Mouse (Mus musculus) heart, postnatal 0 days (tissue): ENCODE measurements around the gene Ube2s. TPM values are rescaled to one million over a fixed set of nuclear protein-coding genes. Genes with fewer than 3 reads are reported as not detected.

Experiments
- ATAC-seq: fragments of 200-750 bp; cut with Nextera tagmentation; 2 replicates; pipeline ENCODE4 v1.8.0; 2017; ENCODE audit warnings: low read depth, moderate number of reproducible peaks, moderate library complexity; ENCODE audit not compliant: insufficient read depth
- DNase-seq: peaks from one replicate; pipeline ENCODE4 v3.0.0-alpha.2; 2016; ENCODE audit warnings: low spot score
- H3K27ac ChIP-seq: fragments of 300-500 bp; sonication (generic); 2 replicates; pipeline ENCODE4 v1.5.1; 2014; ENCODE audit warnings: low read depth, mild to moderate bottlenecking
- H3K27me3 ChIP-seq: fragments of 300-500 bp; sonication (generic); 2 replicates; pipeline ENCODE4 v1.6.1; 2014; ENCODE audit warnings: low read length, mixed read lengths; ENCODE audit not compliant: control insufficient read depth, insufficient read depth
- H3K36me3 ChIP-seq: fragments of 300-500 bp; sonication (generic); replicated peaks from 2 replicates; pipeline ENCODE4 v1.6.1; 2014; ENCODE audit warnings: low read length, mixed read lengths; ENCODE audit not compliant: control insufficient read depth, insufficient read depth
- H3K4me1 ChIP-seq: fragments of 300-500 bp; sonication (generic); 2 replicates; pipeline ENCODE4 v1.6.1; 2014; ENCODE audit warnings: antibody characterized with exemption; ENCODE audit not compliant: control insufficient read depth, insufficient read depth
- H3K4me2 ChIP-seq: fragments of 300-500 bp; sonication (generic); 2 replicates; pipeline ENCODE4 v1.6.1; 2014; ENCODE audit warnings: low read depth, mild to moderate bottlenecking, low read length, moderate library complexity
- H3K4me3 ChIP-seq: fragments of 300-500 bp; sonication (generic); 2 replicates; pipeline ENCODE4 v1.5.1; 2014; ENCODE audit warnings: low read depth, low read length
- H3K9ac ChIP-seq: fragments of 300-500 bp; sonication (generic); replicated peaks from 2 replicates; pipeline ENCODE4 v1.6.1; 2014; ENCODE audit warnings: low read depth, low read length, mixed read lengths
- H3K9me3 ChIP-seq: fragments of 300-500 bp; sonication (generic); replicated peaks from 2 replicates; pipeline ENCODE4 v1.6.1; 2016; ENCODE audit warnings: low read length; ENCODE audit not compliant: control insufficient read depth
- CTCF ChIP-seq: IDR thresholded peaks from 2 replicates; pipeline ENCODE4 v1.5.1; 2016; ENCODE audit warnings: antibody characterized with exemption, control low read depth, low read depth
- EP300 ChIP-seq: IDR thresholded peaks from 2 replicates; pipeline ENCODE4 v1.6.1; 2016; ENCODE audit warnings: antibody characterized with exemption, low read depth
- WGBS: fragments of 180-500 bp; shearing (Covaris S2); extraction: QIAGEN DNeasy Blood & Tissue Kit; methylation state at CpG from one replicate; pipeline ENCODE4 v1.1.7; 2014; 5-methylcytosine and 5-hydroxymethylcytosine counted together
- polyA plus RNA-seq: library from polyadenylated mRNA; unstranded; fragments of >200 nt; fragmentation: Nextera tagmentation; extraction: Ambion mirVana; gene quantifications from 2 replicates; pipeline ENCODE4 v1.2.1, GENCODE M21; 2015
- total RNA-seq: library from RNA; depleted of rRNA; stranded (reverse); fragments of >200 nt; gene quantifications from 2 replicates; pipeline ENCODE4 v1.2.3, GENCODE M21; 2014; ENCODE audit warnings: low replicate concordance

The Ube2s gene
- total and polyA plus RNA-seq, 2 experiments from 2014 or later, result 174 to 440 TPM

DNA sequence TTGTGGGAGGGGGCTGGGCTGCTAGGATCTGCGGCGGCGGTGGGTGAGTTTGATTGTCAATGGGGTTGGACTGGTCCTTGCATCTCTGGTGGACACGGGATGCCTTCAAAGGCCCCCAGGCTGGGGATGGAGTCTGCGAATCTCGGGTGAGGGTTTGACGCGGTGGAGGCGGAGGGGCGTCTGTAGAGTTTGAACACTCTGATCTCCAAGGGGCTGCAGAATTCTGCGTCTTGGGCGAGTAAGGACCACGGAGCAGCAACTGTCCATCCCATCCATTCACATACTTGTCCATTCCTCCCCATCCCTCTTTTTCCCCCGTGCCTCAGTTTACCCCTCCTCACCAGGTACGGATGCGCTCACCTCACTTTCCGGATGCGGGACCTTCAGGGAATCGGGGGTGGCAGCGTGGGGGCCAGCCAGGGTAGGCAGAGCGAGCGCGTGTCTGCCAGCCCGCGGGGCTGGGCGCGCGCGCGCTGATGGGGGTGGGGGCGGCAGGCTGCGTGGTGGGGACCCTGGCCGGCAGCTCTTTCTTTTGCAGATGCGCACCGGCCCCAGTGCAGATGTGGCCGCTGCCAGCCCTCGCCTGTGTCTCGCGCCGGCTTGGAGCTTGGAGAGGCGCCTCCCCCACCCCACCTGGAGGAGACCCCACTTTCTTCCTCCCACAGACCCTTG, 32.0 kb upstream of the Ube2s start, which contains the start of gene Shisa7:
TSS of gene Shisa7 (minus strand) at position 452 of the 672 bp plus-strand sequence.
- no peak within 1 kb of the TSS for H3K9ac ChIP-seq
- peak within 1 kb of the TSS; percentile 34 for H3K4me3 ChIP-seq
- peaks cover 57% of the 10 kb centered on the region for H3K27me3 ChIP-seq
- peak within 1 kb of the TSS; percentile 46 for H3K4me2 ChIP-seq
- ATAC-seq (no peak), DNase-seq (no peak)
- H3K9me3 ChIP-seq, result no peaks in the 10 kb centered on the region
- H3K27ac ChIP-seq, result no peak within 1 kb of the TSS
- TF ChIP-seq EP300 (no peak), CTCF (no peak)
- H3K4me1 ChIP-seq, result no peaks in the 10 kb centered on the region
- H3K36me3 ChIP-seq, result no peaks in the 10 kb centered on the region
- WGBS, result 2% methylated on average over 38 of the region's 41 CpGs

- no peaks in the 10 kb centered on the region for H3K36me3 ChIP-seq
- no peak for TF ChIP-seq CTCF
- no peak for TF ChIP-seq EP300
- H3K4me2 ChIP-seq, result no peak overlapping the region
- H3K4me1 ChIP-seq, result no peaks in the 10 kb centered on the region
- no peaks in the 10 kb centered on the region for H3K9me3 ChIP-seq
- DNase-seq (no peak), ATAC-seq (no peak)
- H3K27ac ChIP-seq, result no peak overlapping the region
- H3K4me3 ChIP-seq, result peak overlapping the region; percentile 34
- peaks cover 63% of the 10 kb centered on the region for H3K27me3 ChIP-seq
- 1% methylated on average over 34 of the region's 34 CpGs for WGBS
- H3K9ac ChIP-seq, result no peak overlapping the region
These were observed 31.3 kb upstream of the Ube2s start for GRCm38 (mm10) chr7:4843604-4844244.

DNA sequence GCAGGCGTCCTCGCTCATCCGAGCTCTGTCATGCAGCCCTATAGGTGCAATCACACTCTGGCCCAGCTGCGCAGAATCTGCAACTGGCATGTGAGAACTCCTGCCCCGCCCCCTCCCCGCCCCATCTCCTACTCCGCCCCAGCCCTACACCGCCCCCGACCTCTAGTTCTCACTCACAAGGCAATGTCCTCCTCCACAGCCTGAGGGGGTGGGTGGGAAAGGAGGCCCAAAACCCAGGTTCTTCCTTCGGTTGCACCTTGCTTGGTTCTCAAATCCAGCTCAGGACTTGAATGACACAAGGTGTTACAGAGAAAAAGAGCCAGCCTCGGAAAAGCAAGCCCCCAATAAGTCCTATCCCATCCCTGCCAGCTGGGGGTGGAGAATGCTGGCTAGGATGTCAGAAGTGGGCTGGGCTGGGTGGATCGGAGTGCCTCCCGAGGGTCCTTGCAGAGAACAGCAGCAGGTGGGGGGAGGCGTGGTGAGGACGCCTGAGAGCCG, 30.3 kb upstream of the Ube2s start:
- Histone ChIP-seq H3K36me3 (no peaks in the 10 kb centered on the region), H3K27me3 (peaks cover 68% of the 10 kb centered on the region), H3K9ac (no peak overlapping the region), H3K4me2 (peak overlapping the region; percentile 24; the same call in 1 of the 2 replicates), H3K4me1 (no peaks in the 10 kb centered on the region), H3K27ac (no peak overlapping the region), H3K9me3 (no peaks in the 10 kb centered on the region), H3K4me3 (0 out of 2 replicates have a peak overlapping the region, but pooled peaks have one; percentile 15)
- DNase-seq (no peak), ATAC-seq (no peak)
- no peak for TF ChIP-seq CTCF
- TF ChIP-seq EP300, result no peak
- under 1% methylated on average over 16 of the region's 16 CpGs for WGBS

GRCm38 (mm10) chr7:4842077-4842476, 29.7 kb upstream of the Ube2s start:
- no peak for DNase-seq
- TF ChIP-seq CTCF (no peak), EP300 (no peak)
- H3K9ac ChIP-seq, result no peak overlapping the region
- H3K27me3 ChIP-seq, result peaks cover 75% of the 10 kb centered on the region
- no peak overlapping the region for H3K27ac ChIP-seq
- no peak for ATAC-seq
- 62% methylated on average over 5 of the region's 5 CpGs for WGBS
- H3K4me1 ChIP-seq, result no peaks in the 10 kb centered on the region
- no peak overlapping the region for H3K4me2 ChIP-seq
- no peak overlapping the region for H3K4me3 ChIP-seq
- H3K9me3 ChIP-seq, result no peaks in the 10 kb centered on the region
- H3K36me3 ChIP-seq, result no peaks in the 10 kb centered on the region

- H3K4me1 ChIP-seq, result peaks cover 5% of the 10 kb centered on the region; the same call in 1 of the 2 replicates
- ATAC-seq, result no peak
- TF ChIP-seq EP300 (no peak), CTCF (no peak)
- no peak overlapping the region for H3K9ac ChIP-seq
- H3K36me3 ChIP-seq, result no peaks in the 10 kb centered on the region
- peaks cover 73% of the 10 kb centered on the region for H3K27me3 ChIP-seq
- H3K9me3 ChIP-seq, result no peaks in the 10 kb centered on the region
- no peak overlapping the region for H3K4me2 ChIP-seq
- 8% methylated on average over 1 of the region's 1 CpGs for WGBS
- H3K4me3 ChIP-seq, result no peak overlapping the region
- no peak for DNase-seq
- no peak overlapping the region for H3K27ac ChIP-seq
These were observed 25.2 kb upstream of the Ube2s start for GRCm38 (mm10) chr7:4837639-4838038.
